Mouse (Mus musculus) adrenal gland, postnatal 25 days (tissue): Measurements from ENCODE around the gene 4930519P11Rik. TPM values are rescaled to one million over a fixed set of nuclear protein-coding genes. Genes with fewer than 3 reads are reported as not detected.
A peak's percentile ranks its signal among the peaks of the same experiment; 100 is the strongest.

Experiments used
- DNase-seq: peaks from one replicate; pipeline ENCODE4 v3.0.0; 2021; ENCODE audit warnings: mixed read lengths
- long read RNA-seq: library from polyadenylated mRNA; stranded (forward); transcript quantifications from one replicate; pipeline ENCODE4 v2.0.0, GENCODE M21; 2021
- total RNA-seq: library from RNA; stranded (reverse); gene quantifications from 2 replicates; pipeline ENCODE4 v1.2.3, GENCODE M21; 2021

4930519P11Rik gene
- 1.2 TPM in 1 of 2 replicates, not detected in the other for total RNA-seq
- long read RNA-seq = 0 reads

DNA sequence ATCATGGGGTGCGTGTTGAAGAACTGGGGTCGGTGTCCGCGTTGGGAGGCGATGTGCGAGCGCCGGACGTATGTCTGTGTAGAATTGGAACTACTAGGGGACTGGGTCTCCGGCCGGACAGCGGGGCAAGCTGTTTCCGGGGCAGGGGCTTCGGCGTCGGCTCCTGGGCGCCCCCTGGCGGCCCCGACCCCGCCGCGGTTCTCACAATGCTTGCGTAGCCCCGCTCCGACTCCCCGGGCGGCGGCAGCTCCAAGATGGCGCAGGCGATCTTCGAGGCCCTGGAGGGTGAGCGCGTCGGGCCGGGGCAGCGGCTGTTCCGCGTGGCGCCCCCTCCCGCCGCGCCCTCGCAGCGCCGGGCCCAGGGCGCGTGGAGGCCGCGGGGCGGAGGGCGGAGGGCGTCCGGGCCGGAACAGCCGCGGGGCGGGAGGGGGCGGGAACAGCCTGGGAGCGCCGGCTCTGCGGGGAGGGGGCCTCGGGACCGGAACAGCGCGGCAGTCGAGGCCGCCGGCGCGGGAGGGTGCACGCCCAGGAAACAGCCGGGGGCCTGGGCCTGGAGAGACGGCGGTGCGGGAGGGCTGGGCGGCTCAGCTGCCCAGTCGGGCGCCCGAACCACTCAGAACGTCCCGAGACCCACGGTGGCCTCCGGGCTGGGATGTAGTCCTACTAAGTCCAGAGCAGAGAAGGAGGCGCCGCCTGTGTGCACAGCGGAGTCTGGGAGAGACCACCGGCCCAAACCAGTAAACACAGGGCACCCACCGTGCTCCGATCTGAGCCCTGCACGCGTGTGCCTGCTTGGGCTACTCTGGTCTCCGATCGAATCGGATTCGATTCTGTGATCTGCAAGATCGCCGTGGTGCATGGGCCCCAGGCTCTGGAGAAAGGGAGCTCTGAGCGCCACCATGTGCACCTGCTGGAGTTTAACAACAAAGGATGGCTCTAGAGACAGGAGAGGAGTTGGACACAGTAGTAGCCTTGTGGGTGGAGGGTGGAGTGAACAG lies at the start of gene 4930519P11Rik, which contains the start of gene Zfp341:
4930519P11Rik (minus strand) TSS at position 320 of the 998 bp plus-strand sequence.
Zfp341 (plus strand) TSS at position 180 of the 998 bp plus-strand sequence.
- peak; percentile 88 for DNase-seq

GRCm38 (mm10) chr2:154659531-154660074 lies 46.4 kb upstream of the 4930519P11Rik start:
- no peak for DNase-seq

DNA sequence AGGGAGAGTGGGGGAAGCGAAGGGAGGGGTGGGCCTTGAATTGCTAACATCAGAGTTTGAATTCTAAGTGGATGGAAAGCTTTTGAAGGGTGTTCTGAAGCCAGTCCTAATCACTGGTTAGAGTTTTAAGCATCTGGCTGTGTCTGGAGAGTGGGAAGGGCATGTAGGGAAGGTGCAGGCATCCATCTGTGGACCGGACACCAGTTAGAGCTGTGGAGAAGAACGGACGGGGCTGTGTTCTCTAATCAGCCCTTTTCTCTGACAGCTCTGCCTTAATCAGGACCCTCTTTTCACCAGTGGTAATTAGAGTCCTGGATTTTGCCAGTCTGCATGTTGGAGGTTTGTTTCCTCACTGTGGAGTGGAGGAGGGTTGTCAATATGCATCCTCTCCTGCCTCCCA lies 45.8 kb upstream of the 4930519P11Rik start:
- DNase-seq = no peak

DNA sequence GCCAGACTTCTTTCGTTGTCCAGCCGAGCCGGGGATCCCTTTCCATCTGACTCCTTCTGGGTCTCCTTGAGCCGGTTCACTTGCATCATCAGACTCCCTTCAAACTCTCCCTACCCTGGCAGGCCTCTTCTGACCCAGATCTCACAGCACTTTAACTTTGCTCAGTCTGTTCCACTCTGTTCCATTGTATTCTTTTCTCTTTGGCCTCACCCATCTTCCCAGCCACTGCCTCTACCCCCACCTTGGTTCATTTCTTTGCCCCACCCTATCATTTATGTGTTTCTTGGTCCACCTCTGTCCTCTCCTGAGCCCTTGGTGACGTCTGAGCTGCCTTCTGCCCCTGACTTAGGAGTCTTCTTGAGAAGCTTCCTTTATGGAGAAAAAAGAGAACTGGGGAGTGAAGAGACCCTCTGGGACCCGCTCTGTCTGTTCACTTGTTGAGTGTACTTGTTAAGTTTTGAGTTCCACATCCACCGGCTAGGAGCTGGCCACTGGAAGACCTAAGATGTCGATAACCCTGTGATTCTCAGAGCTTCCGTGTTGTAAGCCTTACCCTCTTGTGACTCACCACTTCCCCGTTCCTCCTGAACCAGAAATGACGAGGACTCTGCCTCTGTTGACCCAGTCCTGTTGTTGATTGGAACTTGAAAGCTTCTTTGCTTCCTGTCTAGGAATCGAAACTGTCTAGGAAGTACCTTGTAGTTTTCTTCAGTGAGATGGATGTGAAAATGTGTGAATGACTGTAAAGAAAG lies 44.4 kb upstream of the 4930519P11Rik start:
- DNase-seq = no peak

DNA sequence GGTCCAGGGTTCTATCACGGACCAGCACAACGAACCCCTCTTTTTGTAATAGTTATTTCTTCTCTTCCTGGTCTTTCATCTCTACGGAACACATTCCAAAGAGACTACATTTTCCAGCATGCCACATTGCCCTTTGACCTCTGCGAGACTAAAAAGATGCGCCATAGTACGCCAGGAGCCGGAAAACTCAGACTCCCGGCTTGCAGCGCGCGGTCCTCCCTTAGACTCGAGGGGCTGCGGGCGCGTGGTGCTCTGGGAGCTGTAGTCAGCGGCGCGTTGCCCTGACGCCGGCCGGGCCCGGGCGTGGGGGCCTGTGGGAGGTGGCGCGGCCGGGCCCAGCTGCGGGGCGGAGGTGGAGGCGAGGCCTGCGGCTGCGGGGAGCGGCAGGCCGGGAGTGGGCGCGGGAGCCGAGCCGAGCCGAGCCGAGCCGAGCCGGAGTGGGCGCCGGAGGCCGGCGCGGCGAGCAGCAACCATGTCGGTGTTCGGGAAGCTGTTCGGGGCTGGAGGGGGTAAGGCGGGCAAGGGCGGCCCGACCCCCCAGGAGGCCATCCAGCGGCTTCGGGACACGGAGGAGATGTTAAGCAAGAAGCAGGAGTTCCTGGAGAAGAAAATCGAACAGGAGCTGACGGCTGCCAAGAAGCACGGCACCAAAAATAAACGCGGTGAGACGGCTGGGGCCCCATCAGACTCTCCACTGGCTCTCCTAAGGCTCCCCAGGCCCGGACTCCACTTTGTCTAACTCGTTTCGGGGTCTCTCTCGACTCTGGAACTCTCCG lies 43.7 kb upstream of the 4930519P11Rik start:
- DNase-seq = peak; percentile 96

GRCm38 (mm10) chr2:154655878-154656414 lies 42.7 kb upstream of the 4930519P11Rik start:
- no peak for DNase-seq

DNA sequence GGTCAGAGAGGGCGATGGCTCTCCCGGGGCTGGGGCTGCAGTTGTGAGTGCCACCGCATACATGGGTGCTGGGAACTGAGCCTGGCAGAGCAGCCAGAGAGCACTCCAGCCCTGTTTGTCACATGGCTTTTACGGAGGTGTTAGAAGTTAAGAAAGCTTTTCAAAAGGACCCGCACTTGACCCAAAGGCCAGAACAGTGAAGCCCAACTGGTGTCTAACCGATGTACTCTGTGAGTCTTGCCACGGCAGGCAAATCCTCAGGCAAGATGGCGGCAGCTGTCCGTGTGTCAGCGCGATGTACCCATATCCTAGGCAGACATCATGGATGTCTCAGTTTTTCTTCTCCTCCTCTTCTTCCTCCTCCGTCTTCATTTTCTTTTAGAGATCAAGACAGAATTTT lies 41.7 kb upstream of the 4930519P11Rik start:
- no peak for DNase-seq

GRCm38 (mm10) chr2:154651363-154651762 lies 38.1 kb upstream of the 4930519P11Rik start, which contains the start of gene Chmp4b:
Chmp4b (plus strand) TSS chr2:154651705.
- no peak for DNase-seq

- DNase-seq = no peak
These were observed 37.2 kb upstream of the 4930519P11Rik start for GRCm38 (mm10) chr2:154650404-154650803.

DNA sequence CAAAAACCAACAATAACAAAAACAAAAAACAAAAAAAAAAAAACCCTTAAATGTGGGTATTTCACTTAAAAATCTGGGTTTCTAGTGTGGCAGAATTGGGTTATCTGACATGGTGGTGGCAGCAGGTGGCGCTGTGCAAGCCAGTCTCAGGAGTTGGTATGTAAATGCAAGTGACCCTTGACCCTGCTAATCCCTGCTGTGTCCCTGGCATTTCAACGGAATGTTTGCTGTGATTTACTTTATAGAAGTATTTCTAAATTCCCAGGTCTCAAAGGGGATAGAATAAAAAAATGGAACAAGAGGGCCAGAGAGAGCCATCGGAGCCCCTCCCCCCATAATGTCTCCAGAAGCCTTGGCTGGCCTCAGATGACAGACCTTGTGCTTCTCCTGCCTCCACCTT lies 34.8 kb upstream of the 4930519P11Rik start:
- peak; percentile 56 for DNase-seq

GRCm38 (mm10) chr2:154646634-154647033 lies 33.4 kb upstream of the 4930519P11Rik start:
- peak; percentile 11 for DNase-seq

DNA sequence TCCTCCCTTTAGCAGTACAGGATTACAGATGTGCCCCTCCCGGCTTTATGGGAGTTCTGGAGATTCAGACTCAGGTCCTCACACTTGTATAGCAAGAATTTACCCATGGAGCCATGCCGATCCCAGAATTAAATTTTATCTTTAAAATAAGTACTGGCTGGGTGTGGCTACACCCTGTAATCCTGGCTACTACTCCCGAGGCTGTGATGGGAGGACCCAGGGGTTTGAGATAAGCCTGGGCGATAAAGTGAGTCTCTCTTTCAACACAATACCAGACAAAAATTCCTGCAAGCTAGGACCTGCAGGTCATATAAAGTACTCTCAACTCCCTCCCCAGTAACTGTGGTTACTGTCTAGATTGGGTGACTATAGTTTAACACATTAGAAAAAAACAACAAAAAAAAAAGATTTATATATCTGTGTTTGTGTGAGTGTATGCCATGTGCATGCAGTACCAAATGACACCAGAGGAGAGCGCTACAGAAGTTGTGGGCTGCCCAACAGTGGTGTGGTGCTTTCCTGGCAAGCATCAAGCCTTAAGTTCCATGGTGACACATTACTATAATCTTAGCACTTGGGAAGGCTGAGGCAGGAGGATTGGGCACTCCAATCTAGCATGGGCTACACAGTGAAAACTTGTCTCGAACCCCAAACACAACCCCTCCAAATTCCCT lies 29.6 kb upstream of the 4930519P11Rik start:
- no peak for DNase-seq

DNA sequence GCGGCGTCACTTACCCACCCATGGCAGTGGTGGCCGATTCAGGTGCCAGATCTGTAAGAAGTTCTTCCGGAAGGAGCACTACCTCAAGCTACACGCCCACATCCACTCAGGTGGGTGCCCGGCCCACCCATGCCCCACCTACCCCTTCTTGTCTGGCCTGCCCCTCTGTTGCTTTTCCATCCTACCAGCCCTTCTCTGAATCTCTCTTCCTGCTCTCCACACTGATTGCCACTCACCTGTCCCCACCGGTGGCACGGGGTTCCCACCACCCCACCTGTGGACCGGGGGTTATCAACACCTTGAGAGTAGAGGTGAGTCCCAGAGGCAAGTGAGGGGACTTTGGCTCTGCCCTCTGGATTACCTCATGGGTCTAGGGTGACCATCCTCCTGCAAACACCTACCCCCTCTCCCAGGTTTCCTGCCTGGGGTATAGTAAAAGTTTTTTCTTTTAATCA lies 28.8 kb upstream of the 4930519P11Rik start:
- no peak for DNase-seq

- DNase-seq = no peak
These were observed 27.9 kb upstream of the 4930519P11Rik start for GRCm38 (mm10) chr2:154641176-154641575.

GRCm38 (mm10) chr2:154639115-154639514 lies 25.9 kb upstream of the 4930519P11Rik start:
- DNase-seq = no peak

DNA sequence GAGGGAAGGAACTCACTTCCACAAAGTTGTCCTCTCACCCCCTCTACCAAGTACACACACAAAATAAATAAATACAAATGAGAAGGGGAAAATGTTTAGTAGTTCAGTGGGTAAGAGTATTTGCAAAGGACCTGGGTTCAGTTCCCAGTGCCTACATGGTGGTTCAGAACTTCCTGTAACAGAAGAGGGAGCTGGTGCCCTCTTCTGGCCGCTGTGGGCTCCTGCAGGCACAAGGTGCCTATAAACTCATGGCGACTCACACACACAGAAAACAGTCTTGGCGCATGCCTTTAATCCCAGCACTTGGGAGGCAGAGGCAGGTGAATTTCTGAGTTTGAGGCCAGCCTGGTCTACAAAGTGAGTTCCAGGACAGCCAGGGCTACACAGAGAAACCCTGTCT lies 25.3 kb upstream of the 4930519P11Rik start:
- no peak for DNase-seq

DNA sequence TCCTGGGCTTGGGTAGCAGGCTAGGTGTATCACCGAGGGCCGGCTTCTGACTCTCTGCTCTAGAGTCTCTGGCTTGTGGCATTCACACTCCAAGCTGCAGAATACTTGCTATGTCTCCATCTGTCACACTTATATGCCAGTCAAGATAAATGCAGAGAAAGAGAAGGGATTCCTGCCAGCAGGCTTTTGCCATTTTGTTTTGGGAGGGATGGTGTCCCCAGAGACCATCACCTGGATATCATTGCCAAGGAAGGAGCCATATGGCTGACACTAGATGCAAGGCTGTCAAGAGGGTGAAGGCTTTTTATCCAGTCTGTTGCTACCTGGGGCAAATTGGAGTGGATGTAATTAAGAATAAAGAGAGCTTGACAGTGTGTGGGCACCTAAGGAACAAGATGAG lies 22.6 kb upstream of the 4930519P11Rik start:
- no peak for DNase-seq

DNA sequence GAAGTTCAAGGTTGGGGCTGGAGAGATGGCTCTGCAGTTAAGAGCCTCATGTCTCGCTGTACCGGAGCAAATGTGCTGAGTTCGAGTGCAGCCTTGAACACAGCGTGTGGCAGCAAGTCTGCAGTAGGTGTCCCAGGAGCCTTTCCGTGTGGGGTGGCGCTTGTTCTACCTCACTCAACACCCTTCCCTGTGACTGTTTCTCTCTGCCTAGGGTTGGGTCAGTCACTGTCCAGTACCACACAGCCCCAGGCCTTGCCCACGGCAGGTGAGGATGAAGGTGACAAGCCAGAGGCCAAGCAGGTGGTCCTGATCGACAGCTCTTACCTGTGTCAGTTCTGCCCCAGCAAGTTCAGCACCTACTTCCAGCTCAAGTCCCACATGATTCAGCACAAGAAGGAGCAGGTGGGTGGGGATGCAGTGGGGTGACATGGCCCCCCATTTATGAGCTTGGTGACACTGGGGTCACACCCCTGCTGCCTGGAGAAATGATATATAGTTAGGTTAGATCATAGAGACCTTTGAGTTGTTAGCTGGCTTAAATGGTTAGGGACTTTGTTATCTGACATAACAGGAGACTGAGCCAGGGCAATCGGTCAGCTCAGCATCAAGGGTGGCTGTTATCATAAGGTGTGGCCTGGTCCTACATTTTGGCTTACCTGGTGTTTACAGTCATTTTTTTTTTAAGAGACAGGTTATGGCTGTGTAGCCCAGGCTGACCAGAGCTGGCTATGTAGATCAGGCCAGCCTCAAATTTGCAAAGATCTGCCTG lies 20.8 kb upstream of the 4930519P11Rik start:
- DNase-seq = no peak

DNA sequence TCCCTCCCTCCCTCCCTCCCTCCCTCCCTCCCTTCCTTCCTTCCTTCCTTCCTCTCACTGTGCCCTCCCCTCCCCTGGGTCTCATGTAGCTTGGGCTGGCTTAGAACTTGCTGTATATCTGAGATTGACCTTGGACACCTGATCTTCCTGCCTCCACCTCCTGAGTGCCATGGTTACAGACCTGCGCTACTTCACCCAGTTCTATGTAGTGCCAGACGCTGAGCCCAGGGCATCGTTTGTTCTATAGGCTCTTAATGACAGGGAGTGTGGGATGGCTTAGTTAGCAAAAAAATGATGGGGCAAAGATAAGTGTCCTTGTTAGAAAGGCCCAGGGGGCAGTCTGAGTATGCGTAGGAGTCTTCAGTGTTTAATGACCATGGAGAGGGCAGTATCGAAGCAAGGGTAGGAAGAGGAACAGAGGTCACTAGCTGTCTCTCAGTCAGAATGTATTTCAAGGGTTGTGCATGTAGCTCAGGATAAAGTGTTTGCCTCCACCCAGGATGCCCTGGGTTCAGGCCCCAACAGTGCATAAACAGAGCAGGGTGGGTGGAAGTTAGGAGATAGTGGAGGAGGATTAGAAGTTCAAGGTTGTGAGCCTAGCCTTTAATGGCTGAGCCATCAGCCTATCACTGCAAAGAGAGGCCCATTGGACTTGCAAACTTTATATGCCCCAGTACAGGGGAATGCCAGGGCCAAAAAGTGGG lies 20.0 kb upstream of the 4930519P11Rik start:
- DNase-seq = no peak
